Mouse (Mus musculus) spleen, embryonic (tissue): ENCODE results near the gene Mstn.

Experiments
- CTCF ChIA-PET: fragments of 350-600 bp; sonication (Branson Sonifier 250); formaldehyde crosslinking; loops from one replicate; lab custom pipeline; 2022; lab: Charles Lee

The Mstn gene

GRCm38 (mm10) chr1:53061340-53061739 lies at the start of gene Mstn:
Gene Mstn (plus strand): TSS chr1:53061640.
- CTCF ChIA-PET, result interaction anchor here (0.6 kb wide), 1 partner anchor 242 kb away, joined by 4 read pairs; no protein-coding TSS in a partner anchor

GRCm38 (mm10) chr1:53014716-53015115 lies 46.7 kb upstream of the Mstn start:
- CTCF ChIA-PET, result no interaction called here

GRCm38 (mm10) chr1:53015606-53016005 lies 45.8 kb upstream of the Mstn start:
- CTCF ChIA-PET, result interaction anchor here (0.6 kb wide), 1 partner anchor 560 kb away, joined by 5 read pairs; no protein-coding TSS in a partner anchor

- CTCF ChIA-PET, result no interaction called here
These were observed 42.5 kb upstream of the Mstn start for GRCm38 (mm10) chr1:53018746-53019505.

- CTCF ChIA-PET, result no interaction called here
These were observed 41.4 kb upstream of the Mstn start, which contains the start of gene 1700019D03Rik for GRCm38 (mm10) chr1:53020079-53020478. Gene 1700019D03Rik (minus strand): TSS chr1:53020179.

GRCm38 (mm10) chr1:53032550-53032949 lies 28.9 kb upstream of the Mstn start:
- CTCF ChIA-PET, result no interaction called here

- CTCF ChIA-PET, result no interaction called here
These were observed 24.0 kb upstream of the Mstn start for GRCm38 (mm10) chr1:53037443-53037871.

GRCm38 (mm10) chr1:53049763-53050427 lies 11.5 kb upstream of the Mstn start:
- CTCF ChIA-PET, result no interaction called here

GRCm38 (mm10) chr1:53053087-53054022 lies 8.1 kb upstream of the Mstn start:
- CTCF ChIA-PET, result no interaction called here

- CTCF ChIA-PET, result no interaction called here
These were observed 2.3 kb upstream of the Mstn start for GRCm38 (mm10) chr1:53059106-53059505.

GRCm38 (mm10) chr1:53060499-53060898 lies 941 bp upstream of the Mstn start:
- CTCF ChIA-PET, result interaction anchor here (0.6 kb wide), 1 partner anchor 241 kb away, joined by 4 read pairs; no protein-coding TSS in a partner anchor

GRCm38 (mm10) chr1:53061871-53062608 lies 600 bp downstream of the Mstn start:
- CTCF ChIA-PET, result no interaction called here

GRCm38 (mm10) chr1:53063921-53064320 lies 2.5 kb downstream of the Mstn start:
- CTCF ChIA-PET, result no interaction called here

- CTCF ChIA-PET, result no interaction called here
These were observed 8.5 kb downstream of the Mstn start for GRCm38 (mm10) chr1:53069726-53070514.

- CTCF ChIA-PET, result no interaction called here
These were observed 9.3 kb downstream of the Mstn start for GRCm38 (mm10) chr1:53070664-53071175.

- CTCF ChIA-PET, result no interaction called here
These were observed 15.2 kb downstream of the Mstn start for GRCm38 (mm10) chr1:53076656-53077055.

GRCm38 (mm10) chr1:53079876-53080275 lies 18.4 kb downstream of the Mstn start:
- CTCF ChIA-PET, result no interaction called here

GRCm38 (mm10) chr1:53080603-53081002 lies 19.2 kb downstream of the Mstn start:
- CTCF ChIA-PET, result no interaction called here

- CTCF ChIA-PET, result no interaction called here
These were observed 23.8 kb downstream of the Mstn start for GRCm38 (mm10) chr1:53085256-53085655.

GRCm38 (mm10) chr1:53085991-53086390 lies 24.6 kb downstream of the Mstn start:
- CTCF ChIA-PET, result no interaction called here
